Mouse (Mus musculus) lung, postnatal 25 days (tissue): Measurements from ENCODE around the gene Ago4.
A peak's percentile ranks its signal among the peaks of the same experiment; 100 is the strongest.

Experiments
- DNase-seq: peaks from one replicate; pipeline ENCODE4 v3.0.0; 2022; ENCODE audit warnings: low spot score

The Ago4 gene

DNA sequence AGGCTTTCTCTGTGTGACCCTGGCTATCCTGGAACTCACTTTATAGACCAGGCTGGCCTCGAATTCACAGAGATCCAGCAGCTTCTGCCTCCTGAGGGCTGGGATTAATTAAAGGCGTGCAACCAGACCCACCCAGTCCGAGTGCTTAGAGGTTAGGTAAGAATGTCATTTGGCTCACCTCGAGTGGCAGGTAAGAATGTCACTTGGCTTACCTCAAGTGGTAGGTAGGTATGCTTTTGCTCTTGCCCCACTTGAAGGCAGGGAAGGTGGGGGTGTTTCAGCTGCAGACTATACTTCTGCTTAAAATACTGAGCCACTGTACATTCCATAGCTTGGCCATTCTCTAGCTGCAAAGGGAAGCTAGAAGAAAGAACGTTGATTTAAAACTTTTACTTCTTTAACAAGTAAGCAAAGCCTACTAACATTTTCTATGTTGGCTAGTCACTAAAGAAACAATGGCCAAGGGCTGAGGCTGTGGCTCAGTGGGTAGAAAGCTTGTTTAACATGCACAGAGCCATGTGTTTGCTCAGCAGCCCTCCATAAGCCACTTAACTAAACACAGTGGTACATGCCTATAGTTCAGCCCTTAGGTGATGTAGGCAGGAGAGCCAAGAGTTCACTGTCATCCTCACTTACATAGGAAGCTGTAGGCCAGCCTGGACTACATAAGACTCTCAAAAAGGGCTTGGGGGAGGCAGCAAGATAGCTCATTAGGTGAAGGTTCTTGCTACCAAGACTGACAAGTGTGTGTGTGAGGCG is 20.8 kb downstream of the Ago4 start:
- peak; percentile 81 for DNase-seq

DNA sequence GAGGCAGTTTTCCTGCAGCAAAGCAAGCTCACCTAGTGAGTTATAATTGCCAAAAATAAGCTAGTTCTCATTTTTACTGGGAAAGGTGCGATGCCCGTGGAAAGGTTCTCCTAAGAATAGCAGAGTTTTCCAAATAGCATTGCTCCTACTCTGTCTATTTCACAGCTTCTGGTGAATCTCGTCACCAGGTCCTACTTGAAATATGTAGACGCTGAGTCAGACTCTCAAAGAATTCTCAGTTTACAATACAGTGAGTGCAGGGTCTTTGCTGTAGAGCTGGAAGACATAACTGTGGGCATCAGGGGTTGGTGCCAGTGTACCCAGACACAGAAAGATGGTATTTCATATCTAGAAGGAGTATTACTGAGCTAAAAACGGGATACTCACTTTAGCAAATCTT is 22.3 kb downstream of the Ago4 start:
- peak; percentile 46 for DNase-seq

DNA sequence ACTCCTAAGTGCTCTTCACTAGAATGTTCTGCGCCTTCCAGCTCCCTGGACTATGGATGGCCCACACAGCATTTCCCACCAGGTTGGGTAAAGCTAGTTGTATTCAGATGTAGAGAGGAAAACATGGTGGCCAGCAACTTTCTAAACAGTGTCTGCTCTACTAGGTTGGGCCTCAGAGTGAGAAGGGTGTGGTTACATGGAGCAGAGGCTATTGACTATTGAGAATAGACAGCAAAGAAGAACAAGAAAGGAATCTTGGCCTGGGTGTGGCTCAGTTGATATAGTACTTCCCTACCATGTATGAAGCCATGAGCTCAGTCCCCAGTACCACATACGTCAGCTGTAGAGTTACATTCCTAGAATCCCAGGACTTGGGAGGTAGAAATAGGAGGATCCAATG is 24.2 kb downstream of the Ago4 start:
- DNase-seq = no peak

DNA sequence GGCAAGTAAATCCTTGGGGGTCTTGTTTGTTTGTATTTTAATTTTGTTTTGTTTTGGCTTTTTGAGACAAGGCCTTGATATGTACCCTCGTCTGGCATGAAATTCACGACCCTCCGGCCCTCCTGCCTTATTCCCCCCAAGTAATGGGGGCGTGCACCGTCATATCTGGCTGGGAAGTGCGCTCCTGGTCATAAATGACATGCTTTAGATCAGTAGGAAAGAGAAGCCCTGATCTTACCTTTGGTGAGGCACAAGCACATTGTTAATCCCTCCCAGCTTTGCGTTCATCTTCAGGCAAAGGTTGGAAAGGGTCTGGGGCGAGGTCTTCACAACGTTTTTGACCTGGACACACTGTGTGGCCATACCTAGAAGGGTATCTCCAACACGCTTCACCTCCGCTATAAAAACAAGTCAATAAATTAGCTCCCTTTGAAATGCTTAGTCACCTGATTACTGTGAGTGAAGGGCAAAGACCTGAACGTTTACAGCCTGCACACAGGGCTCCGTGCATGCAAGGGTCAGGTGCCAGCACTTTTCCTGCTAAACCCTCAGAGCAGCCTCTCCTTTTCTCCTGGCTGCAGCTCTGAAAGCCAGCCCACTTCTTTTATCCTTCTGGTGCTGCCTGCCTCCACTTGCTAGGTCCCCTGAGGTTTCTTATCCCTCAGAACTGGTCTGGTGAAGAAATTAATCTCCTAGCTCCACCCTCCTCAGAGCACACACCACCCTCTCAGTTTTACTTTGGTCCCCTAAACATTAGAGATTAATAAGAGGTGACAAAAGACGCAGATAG is 25.0 kb downstream of the Ago4 start:
- DNase-seq = no peak

DNA sequence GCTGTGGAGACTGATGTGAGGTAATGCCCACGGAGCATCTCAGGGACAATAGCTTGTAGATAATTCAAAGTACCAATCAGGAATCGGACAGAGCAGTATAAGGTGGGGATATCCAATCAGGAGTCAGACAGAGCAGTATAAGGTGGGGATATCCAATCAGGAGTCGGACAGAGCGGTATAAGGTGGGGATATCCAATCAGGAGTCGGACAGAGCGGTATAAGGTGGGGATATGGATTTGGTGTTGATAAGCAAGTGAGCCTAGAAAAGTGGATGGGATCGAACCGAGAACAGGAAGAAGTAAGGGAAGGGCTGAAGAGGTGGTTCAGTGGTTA is 30.3 kb downstream of the Ago4 start:
- DNase-seq = no peak

DNA sequence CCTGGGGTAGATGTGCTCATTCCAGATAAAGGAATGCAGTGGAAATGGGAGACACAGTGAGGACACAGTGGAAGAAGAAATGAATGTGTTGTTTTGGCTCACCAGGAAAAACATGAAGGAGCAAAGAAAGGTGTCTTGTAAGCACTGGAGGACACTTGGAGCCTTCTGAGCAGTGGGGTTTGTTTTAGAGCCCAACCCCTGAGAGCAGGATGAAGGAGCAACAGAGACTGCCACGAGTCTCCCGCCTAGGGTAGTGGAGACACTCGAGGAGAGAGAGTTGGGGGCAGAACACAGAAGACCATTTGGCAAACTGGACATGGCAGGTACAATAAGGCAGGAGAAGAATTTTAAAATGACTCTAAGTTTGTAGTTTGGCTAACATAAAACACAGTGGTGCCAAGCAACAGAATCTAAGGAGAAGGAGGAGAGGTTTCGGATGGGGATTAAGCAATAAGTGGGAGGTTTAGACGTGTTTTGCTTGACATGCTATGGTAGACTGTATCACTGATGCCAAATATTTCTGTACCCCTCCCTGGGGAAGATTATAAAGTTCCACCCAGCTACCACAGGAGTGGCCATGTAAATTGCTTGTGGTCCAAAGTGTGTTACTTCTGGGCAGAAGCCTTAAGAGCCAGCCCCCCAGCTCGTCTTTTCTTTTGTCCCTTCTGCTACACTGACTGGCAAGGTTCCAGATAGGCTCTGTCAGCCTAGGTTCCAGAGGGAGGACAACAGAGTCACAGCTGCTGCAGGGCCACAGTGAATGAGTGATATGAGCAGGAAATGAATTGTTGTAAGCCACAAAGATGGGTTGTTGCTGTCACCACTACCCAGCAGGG is 30.9 kb downstream of the Ago4 start:
- peak; percentile 26 for DNase-seq

DNA sequence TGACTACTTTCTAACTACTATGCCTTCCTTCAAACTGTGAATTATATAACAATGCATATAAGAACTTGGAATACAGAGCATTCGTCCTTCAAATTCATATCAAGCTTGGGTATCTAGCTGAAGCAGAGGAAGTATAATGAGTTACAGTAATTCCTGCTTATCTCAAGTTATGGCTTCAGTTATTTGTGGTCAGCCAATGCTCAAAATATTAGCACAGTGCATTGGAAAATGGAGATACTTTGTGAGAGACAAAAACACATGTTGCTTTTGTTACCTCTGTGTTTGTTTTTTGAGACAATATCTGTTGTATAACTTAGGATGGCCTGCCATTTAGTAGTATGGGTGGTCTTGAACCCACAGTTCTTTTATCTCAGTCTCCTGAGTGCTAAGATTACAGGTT is 34.7 kb downstream of the Ago4 start:
- no peak for DNase-seq

DNA sequence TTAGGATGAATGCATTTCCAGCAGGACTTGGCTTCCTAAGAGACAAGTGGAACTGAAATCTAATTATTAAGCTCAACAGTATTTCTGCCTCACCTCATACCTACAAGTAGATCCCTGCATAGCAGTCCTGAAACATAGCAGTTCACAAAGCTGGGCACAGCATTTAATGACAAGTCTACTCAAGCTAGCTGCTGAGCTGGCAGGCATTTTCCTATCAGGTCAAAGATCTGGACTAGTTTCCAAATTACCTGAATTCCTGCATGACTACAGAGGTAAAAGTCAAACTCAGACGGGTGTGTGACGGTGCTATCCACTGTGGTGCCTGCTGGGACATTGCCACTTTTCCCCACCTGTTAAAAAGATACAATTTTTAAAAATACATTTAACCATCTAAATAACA is 36.3 kb downstream of the Ago4 start:
- no peak for DNase-seq

DNA sequence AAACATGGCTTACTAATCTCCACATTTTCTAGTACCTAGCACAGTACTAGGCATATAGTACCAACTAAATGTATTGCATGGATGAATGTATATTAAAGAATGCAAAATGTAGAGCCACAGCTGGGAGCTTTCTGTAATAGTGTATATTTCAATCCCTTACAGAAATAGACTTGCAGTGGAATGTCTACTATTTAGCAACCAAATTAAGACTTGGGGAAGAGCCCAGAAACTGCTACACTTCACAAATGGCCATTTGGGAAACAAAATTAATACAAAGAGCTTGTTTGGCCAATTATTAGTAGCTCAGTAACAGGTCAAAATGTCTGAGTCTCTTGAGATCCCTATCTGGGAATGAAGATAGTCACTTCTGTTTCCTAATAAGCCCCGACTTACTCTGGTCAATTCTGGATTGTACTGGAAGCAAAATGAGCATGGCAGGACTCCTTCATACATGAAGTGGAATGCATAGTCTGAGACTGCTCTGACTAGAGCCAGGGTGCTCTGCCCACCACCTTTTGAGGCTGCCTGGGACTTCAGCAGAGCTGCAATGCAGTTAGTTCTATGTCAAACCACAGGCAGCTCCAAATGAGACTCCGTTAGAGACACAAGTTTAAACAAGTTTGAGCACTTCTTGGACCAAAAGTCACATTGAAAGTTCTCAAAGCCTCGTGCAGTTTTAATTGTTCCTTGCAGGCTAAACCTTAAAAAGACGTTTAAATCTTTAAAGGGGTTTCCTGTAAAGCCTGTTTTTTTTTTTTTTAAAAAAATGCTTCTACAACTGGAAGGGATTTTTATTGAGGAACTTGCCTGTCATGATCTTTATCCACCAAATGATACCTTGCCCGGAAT is 37.1 kb downstream of the Ago4 start:
- DNase-seq = peak; percentile 14

DNA sequence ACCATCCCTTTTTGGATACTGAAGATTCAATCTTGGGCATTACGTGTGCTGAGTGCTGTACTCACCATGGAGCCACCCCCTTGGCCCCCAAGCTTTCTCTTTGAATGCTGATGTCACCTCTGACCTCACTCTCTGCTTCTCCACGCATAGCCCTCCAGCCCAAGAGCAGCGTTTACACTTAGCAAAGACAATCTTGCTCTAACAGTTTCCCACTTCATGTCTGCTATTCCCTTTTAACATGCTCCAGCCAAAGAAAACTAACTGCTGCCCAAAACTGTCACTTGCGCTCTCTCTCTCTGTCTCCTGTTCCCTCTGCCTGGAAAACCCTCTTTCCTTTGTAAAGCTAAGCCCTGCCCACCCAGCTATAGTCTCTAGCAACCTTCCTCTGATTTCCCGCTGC is 37.8 kb downstream of the Ago4 start:
- no peak for DNase-seq

DNA sequence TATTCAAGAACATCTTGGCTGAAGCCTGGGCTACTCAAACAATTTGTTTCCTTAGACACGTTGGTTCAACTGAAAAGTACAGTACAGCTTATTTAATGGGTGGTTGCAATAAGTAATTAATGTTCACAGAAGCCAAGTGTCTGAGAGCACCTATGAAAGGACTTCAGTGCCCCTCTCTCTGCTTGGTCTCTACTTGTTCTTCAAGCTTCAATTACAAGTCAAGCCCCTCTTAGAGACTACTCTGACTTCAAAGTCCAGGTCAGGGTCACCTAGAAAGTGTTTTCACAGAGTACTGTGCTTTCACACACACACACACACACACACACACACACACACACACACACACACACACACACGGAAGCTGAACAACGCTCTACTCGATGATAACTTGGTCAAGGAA is 39.9 kb downstream of the Ago4 start:
- peak; percentile 36 for DNase-seq

DNA sequence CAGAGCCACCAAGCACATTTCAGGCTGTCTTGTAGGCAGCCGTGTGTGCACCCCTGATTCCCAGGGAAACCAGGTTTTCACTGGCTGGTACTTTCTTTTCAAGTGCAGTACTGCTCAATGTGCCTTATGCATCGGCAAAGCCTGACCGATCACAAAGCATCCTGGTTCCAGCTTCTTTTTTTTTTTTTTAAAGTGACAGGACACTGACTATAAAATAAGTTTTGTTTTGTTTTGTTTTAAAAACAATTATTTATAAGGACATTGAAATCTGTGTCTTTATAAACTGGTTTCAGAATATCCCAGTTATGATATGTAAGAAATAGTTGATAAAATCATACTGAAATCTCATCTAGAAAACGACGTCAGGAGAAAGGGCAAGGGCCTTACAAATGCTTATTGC is 41.3 kb downstream of the Ago4 start:
- no peak for DNase-seq

DNA sequence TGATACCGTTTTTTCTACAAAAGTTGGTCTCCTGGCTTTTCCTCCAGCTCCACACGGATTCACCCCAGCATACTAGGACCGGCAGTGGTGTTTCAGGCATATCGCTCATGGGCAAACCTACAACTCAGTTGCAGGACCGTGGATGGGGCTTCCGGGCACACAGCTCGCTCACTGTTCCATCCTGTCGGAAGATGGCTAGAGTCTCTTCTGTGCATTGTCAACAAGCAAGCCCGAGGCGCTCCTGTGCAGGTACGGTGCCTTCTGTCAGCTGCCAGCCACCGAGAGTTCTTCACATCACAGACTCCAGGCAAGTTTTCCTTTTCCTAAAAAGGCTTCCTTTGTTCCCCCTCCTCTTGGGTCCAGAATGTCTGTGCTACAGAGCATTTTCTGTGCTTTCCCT is 42.5 kb downstream of the Ago4 start:
- DNase-seq = no peak

DNA sequence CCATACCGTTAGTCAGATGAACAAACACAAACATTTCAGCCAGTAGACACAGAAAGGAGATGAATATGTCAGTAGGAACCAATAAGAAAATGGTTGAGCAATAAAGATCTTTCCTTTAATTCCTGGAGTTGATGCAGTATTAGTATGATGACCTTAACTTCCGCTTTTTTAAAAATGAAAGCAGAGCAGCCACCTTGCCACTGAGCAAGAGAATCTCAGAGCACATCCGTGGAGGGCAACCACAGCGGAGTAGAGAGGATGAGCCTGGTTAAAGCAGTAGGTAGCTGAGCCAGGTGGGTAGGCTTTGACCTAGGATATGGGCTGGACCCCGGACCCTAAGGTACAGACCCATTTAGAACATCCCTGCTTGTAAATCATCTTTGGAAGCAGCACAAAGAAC is 43.5 kb downstream of the Ago4 start:
- DNase-seq = no peak

DNA sequence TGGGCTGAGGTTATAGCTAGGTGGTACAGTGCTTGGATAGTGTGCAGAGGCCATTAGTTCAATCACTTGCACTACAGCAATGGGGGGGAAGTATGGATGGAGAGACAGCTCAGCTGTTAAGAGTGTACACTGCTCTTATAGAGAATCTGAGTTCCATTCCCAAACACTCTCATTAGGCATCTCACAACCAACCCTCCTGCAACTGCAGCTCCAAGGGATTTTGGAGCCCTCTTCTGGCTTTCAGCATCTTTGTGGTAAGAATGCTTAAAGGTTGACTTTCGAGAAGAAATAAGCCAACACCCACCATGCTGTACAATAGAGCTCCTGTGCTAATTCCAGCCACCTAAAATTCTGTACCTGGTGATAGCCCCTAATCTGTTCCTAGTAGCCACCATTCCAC is 47.1 kb downstream of the Ago4 start:
- no peak for DNase-seq

DNA sequence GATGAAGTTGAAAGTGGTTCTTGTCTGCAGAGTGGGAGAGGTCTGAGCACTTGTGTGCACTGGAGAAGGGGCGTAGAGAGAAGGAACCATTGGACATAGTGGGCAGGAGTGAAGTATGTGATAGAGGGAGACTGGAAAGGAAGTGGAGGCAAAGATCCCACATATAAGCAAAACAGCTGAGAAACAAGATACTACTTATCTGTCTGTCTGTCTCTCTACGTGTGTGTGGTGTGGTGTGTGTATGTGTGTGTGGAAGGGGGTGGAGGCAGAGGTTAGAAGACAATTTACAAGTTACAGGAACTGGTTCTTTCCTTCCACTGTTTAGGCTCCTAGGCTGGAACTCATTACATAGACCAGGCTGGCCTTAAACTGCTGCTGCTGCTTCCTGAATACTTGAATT is 48.2 kb downstream of the Ago4 start:
- no peak for DNase-seq

DNA sequence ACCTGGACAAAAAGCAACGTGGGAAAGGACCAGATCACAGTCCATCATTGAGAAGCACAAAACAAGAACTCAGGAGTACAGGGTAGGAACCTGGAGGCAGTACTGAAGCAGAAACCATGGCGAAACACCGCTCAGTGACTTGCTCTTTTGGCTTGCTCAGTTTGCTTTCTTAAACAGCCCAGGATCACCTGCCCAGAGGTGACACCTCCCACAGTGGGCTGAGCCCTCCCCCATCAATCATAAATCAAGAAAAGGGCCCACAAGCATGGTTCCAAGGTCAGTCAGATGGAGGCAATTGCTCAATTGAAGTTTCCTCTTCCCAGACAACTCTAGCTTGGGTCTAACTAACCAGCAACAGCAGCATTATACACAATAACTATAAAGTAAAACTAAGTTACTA is 49.4 kb downstream of the Ago4 start:
- DNase-seq = no peak

DNA sequence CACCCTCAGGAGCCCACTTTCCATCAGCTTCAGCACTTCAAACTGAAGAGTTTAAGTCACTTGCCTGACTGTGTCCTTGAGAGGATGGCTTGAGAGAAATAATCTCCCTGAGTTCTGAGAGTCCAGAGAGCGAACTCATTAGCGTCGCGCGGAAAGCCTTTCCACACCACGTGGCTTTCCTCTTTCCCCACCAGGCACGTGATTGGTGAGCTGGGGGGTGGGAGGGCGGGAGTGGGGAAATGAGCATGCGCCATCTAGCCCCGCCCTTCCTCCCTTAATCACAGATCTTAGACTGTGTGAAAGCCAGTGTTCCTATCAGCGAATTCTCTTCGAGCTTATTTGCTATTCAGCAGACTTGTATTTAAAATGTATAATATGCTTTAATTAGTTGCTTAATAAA is 50.3 kb downstream of the Ago4 start:
- DNase-seq = no peak

DNA sequence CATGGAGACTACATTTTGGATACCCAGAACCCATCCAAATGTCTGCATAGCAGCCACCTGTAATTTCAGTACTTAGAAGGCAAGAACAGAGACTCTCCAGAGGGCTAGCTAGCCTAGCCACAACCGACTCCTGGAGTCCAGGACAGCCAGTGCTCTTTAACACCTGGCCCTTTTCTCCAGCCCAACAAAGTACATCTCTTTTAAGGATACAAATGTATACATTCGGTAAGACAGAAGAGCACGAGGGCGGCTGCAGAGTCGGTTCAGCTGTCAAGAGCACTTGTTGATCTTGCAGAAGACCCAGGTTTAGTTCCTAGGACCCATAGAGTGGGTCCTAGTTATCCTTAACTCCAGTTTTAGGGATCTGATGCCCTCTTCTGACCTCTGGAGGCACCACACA is 51.8 kb downstream of the Ago4 start:
- no peak for DNase-seq

DNA sequence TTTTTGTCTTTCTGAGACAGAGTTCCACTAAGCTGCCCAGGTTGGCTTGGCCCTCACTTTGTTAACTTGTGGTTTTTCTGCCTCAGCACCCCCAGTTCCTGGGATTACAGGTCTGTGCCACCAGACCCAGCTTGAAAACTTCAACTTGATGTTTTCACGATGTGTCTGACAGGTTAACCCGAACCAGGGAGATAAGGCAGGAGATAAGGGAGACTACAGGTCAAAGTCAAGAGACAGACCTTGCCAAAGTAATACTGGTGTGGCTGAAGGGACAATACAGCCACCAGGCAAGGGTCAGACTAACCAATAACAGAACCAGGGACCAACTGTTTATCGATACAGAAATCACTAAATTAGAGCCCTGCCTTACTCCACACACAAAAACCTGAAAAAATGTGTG is 53.0 kb downstream of the Ago4 start:
- DNase-seq = no peak

DNA sequence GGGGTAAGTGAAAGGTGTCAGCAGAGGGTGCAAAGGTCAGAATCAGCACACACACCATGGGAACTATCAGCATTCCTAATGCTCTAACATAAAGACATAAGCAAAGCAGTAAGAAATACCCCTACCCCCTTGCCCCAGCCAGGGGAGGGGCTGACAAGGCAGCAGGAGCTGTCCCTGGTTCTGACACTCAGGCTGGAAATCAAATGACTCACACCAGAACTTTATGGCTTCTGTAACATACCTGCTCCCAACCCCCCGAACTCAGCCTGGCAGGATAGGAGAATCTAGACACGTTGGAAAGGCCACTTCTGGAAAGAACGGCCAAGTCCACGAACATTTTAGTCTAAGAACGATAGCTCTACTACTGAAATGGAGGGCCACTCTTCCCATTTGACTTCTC is 60.2 kb downstream of the Ago4 start:
- DNase-seq = no peak

DNA sequence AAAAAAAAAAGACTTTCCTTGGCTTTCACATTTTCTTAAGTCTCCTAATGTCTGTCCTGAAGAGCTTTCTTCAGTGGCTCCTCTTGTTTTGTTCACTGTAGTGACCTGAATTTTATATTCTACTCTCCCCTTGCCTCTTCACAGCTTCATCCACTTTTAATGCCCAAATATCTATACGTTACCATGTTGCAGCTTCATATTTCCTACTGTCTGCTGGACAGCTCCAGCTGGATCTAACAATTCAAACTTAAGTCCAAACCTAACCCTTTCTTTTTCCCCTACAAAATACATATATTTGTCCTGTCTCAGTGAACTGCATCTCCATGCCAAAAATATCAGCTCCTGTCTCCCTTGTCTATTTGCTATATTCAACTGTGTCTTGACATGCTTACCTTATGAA is 63.9 kb downstream of the Ago4 start:
- no peak for DNase-seq
